Comparison of ENCODE assay signal across 30 mouse cellular contexts in the genomic region with DNA sequence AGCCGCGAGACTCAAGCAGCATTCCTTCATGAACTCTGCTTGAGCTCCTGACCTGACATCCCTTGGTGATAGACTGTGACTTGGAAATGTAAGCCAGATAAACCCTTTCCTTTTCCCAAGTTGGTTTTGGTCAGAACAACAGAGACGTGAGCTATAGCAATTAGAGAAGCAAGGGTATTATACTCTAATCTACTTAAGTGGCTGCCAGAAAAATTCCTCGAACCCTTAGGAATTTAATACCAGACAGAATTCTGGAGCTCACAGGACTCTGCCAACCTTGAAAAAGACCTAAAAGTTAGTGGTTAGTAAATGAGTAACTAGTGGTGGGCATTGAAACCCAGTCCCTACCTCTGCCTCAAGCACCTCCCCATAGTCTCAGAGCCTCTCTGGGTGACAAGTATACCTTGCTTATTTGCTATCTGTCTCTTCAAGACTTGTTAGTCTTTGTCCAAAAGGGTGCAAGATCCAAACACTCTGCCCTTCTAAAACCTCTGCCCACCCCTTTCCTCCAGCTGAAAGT. TPM values are rescaled to one million over a fixed set of nuclear protein-coding genes. Genes with fewer than 3 reads are reported as not detected.
DNase-seq lines count a peak whose midpoint lies in the region; ATAC-seq and TF ChIP-seq lines count a peak whose summit lies in the region.
"Had no signal": no experiment of that assay in that cellular context is flagged by ENCODE, and none has a peak within 500 bp of the region (broad histone marks: within the 10 kb centered on the region; RNA-seq: fewer than 3 reads in every experiment).

No protein-coding gene starts in this region.

- no peak overlapping the region for H3K4me2 ChIP-seq in lung, embryonic 14.5 days
- H3K4me2 ChIP-seq in embryonic facial prominence, embryonic 14.5 days (ENCODE audit: low read depth, low read length), result no peak overlapping the region
- H3K4me2 ChIP-seq: heart, embryonic 15.5 days; liver, embryonic 15.5 days; midbrain, embryonic 13.5 days; neural tube, embryonic 13.5 days had no signal

- POLR2A ChIA-PET in Patski (lab: Charles Lee), result interaction anchor here (0.5 kb wide), 1 partner anchor 158 kb away, joined by 3 read pairs; no protein-coding TSS in a partner anchor

- peaks cover 4% of the 10 kb centered on the region; the same call in 1 of the 2 replicates for H3K4me1 ChIP-seq in lung, embryonic 14.5 days (ENCODE audit: insufficient read depth)
- H3K4me1 ChIP-seq in embryonic facial prominence, embryonic 14.5 days (ENCODE audit: control insufficient read depth, insufficient read depth, low read length), result peaks cover 4% of the 10 kb centered on the region; the same call in 1 of the 2 replicates
- H3K4me1 ChIP-seq: neural tube, embryonic 13.5 days had no signal

- H3K4me3 ChIP-seq in lung, embryonic 14.5 days (ENCODE audit: low read depth, low read length), result no peak overlapping the region
- H3K4me3 ChIP-seq in embryonic facial prominence, embryonic 14.5 days (ENCODE audit: low read depth, low read length), result no peak overlapping the region
- H3K4me3 ChIP-seq: heart, embryonic 10.5 days; heart, embryonic 15.5 days; liver, embryonic 15.5 days; midbrain, embryonic 13.5 days; neural tube, embryonic 13.5 days had no signal

- 63% methylated on average over 4 of the region's 4 CpGs for WGBS in lung, embryonic 14.5 days
- WGBS in embryonic facial prominence, embryonic 14.5 days, result 54% methylated on average over 4 of the region's 4 CpGs

- in situ Hi-C loops in Patski (cut with MboI; ENCODE audit: low pct_unique_long_range_greater_than_20kb), result no loop called here

- no peak for TF ChIP-seq CTCF in lung, embryonic 14.5 days (IDR thresholded peaks at IDR 0.05; ENCODE audit: low read depth)
- TF ChIP-seq CTCF in Patski (IDR thresholded peaks at IDR 0.05), result no peak

- H3K9ac ChIP-seq in lung, embryonic 14.5 days, result no peak overlapping the region
- H3K9ac ChIP-seq in embryonic facial prominence, embryonic 14.5 days (ENCODE audit: low read depth, low read length), result no peak overlapping the region
- H3K9ac ChIP-seq: heart, embryonic 15.5 days; liver, embryonic 15.5 days; midbrain, embryonic 13.5 days; neural tube, embryonic 13.5 days had no signal

- CTCF ChIA-PET in Patski (lab: Charles Lee), result no interaction called here

- H3K36me3 ChIP-seq in lung, embryonic 14.5 days (ENCODE audit: insufficient read depth), result peaks cover 97% of the 10 kb centered on the region
- peaks cover 95% of the 10 kb centered on the region for H3K36me3 ChIP-seq in embryonic facial prominence, embryonic 14.5 days (ENCODE audit: control insufficient read depth, insufficient read depth, low read length)
- H3K36me3 ChIP-seq: liver, embryonic 15.5 days; midbrain, embryonic 13.5 days; neural tube, embryonic 13.5 days had no signal

- ATAC-seq in lung, embryonic 14.5 days (ENCODE audit: insufficient read depth), result 0 out of 2 replicates have a peak, but pooled peaks have one; percentile 26
- ATAC-seq in Patski, result peak; percentile 82
- ATAC-seq in embryonic facial prominence, embryonic 14.5 days (ENCODE audit: low read depth), result peak; percentile 30; the same call in 1 of the 2 replicates
- ATAC-seq: activated CD4-positive, CD25-positive, alpha-beta regulatory T cell, adult 4 months; forebrain, embryonic 14.5 days; hindbrain, embryonic 16.5 days; midbrain, embryonic 13.5 days had no signal

- DNase-seq in kidney, adult 9 months, result peak; percentile 72
- DNase-seq in kidney, adult 18-20 months, result no peak
- no peak for DNase-seq in lung, embryonic 14.5 days
- no peak for DNase-seq in lung, postnatal 10 days
- DNase-seq in Patski (ENCODE audit: low read depth, low spot score), result peak; percentile 93
- no peak for DNase-seq in embryonic facial prominence, embryonic 14.5 days (ENCODE audit: low spot score)
- DNase-seq: adrenal gland, adult 2 months; adrenal gland, postnatal 36 days; B cell, adult 2 months; cerebellum, adult 18-20 months; cerebellum, postnatal 10 days; gastrocnemius, postnatal 14 days; heart, adult 11 months; kidney, adult 11 months; liver; right cerebral cortex, postnatal 4 days had no signal

- H3K27ac ChIP-seq in lung, embryonic 14.5 days (ENCODE audit: low read depth), result peak overlapping the region; percentile 43; the same call in 1 of the 2 replicates
- H3K27ac ChIP-seq in embryonic facial prominence, embryonic 14.5 days (replicated peaks; ENCODE audit: low read depth, low read length), result no peak overlapping the region
- H3K27ac ChIP-seq: heart, embryonic 10.5 days; heart, embryonic 15.5 days; liver, embryonic 15.5 days; macrophage; midbrain, embryonic 13.5 days; neural tube, embryonic 13.5 days had no signal

- no peaks in the 10 kb centered on the region for H3K9me3 ChIP-seq in lung, embryonic 14.5 days (ENCODE audit: low read depth, low read length)
- H3K9me3 ChIP-seq in embryonic facial prominence, embryonic 14.5 days (ENCODE audit: control insufficient read depth, low read length), result no peaks in the 10 kb centered on the region
- H3K9me3 ChIP-seq: heart, embryonic 10.5 days; heart, embryonic 15.5 days; liver, embryonic 15.5 days; midbrain, embryonic 13.5 days; neural tube, embryonic 13.5 days had no signal

- no peaks in the 10 kb centered on the region for H3K27me3 ChIP-seq in lung, embryonic 14.5 days (ENCODE audit: insufficient read depth, low read length)
- H3K27me3 ChIP-seq in Patski, result no peaks in the 10 kb centered on the region
- no peaks in the 10 kb centered on the region for H3K27me3 ChIP-seq in embryonic facial prominence, embryonic 14.5 days (replicated peaks; ENCODE audit: control insufficient read depth, insufficient read depth, low read length)
- H3K27me3 ChIP-seq: heart, embryonic 15.5 days; liver, embryonic 15.5 days; neural tube, embryonic 13.5 days had no signal

RNA-seq across cellular contexts. Expression of gene Lamb1, which starts 18.6 kb away (rescaled TPM):
- polyA plus RNA-seq in lung, embryonic 14.5 days (2014; fragmentation: Nextera tagmentation; extraction: Ambion mirVana), result 118 and 123 TPM in 2 replicates
- 290 TPM for polyA plus RNA-seq in Patski (2021)
- polyA plus RNA-seq in embryonic facial prominence, embryonic 14.5 days (2014; fragmentation: Nextera tagmentation; extraction: Ambion mirVana), result 84.2 and 93.9 TPM in 2 replicates
- polyA plus RNA-seq: activated CD4-positive, CD25-positive, alpha-beta regulatory T cell, adult 4 months had no signal

RNA-seq across cellular contexts. Expression of gene Gm6993, which starts 43.1 kb away (rescaled TPM):
- not detected in 2 replicates for polyA plus RNA-seq in lung, embryonic 14.5 days (2014; fragmentation: Nextera tagmentation; extraction: Ambion mirVana)
- polyA plus RNA-seq in Patski (2021), result not detected
- polyA plus RNA-seq in embryonic facial prominence, embryonic 14.5 days (2014; fragmentation: Nextera tagmentation; extraction: Ambion mirVana), result not detected in 2 replicates
- polyA plus RNA-seq: activated CD4-positive, CD25-positive, alpha-beta regulatory T cell, adult 4 months; adrenal gland, adult 2 months; brain, embryonic 14.5 days; cortical plate, adult 2 months; forebrain, embryonic 14.5 days; heart, embryonic 10.5 days; heart, embryonic 15.5 days; hindbrain, embryonic 11.5 days; hindbrain, embryonic 16.5 days; limb, embryonic 11.5 days; liver, embryonic 15.5 days; macrophage; midbrain, embryonic 13.5 days; neural tube, embryonic 13.5 days; spleen, adult 2 months had no signal

Comparison
In these comparisons a context has a peak if more than half of its experiments do, and no peak if none do; other contexts are left out.
1. DNase-seq: peak in kidney, adult 9 months (single experiment) and Patski (single experiment); none in kidney, adult 18-20 months (single experiment), lung, embryonic 14.5 days (single experiment), lung, postnatal 10 days (single experiment) and embryonic facial prominence, embryonic 14.5 days (single experiment).
2. ATAC-seq: peak in every context shown above with its lines; median percentile 82 in Patski; 30 in embryonic facial prominence, embryonic 14.5 days; 26 in lung, embryonic 14.5 days.